Comparison of ENCODE assay signal across 29 mouse cellular contexts in genomic region chr10:43928596-43928995, GRCm38 (mm10). TPM values are rescaled to one million over a fixed set of nuclear protein-coding genes. Genes with fewer than 3 reads are reported as not detected.
A peak's percentile ranks its signal among the peaks of the same experiment; 100 is the strongest.
DNase-seq lines count a peak whose midpoint lies in the region; ATAC-seq lines count a peak whose summit lies in the region.
"Had no signal": no experiment of that assay in that cellular context is flagged by ENCODE, and none has a peak within 500 bp of the region (broad histone marks: within the 10 kb centered on the region; RNA-seq: fewer than 3 reads in every experiment).

No protein-coding gene starts in this region.

- peak; percentile 36 for DNase-seq in kidney, adult 9 months
- DNase-seq in kidney, postnatal 14 days, result no peak
- DNase-seq in brain, adult 2 months (ENCODE audit: low read depth, low spot score), result peak; percentile 43
- peak; percentile 7 for DNase-seq in cerebellum, adult 8-10 months
- no peak for DNase-seq in left cerebral cortex, postnatal 14 days (ENCODE audit: low spot score in 2 of 2)
- DNase-seq in lung, postnatal 25 days (ENCODE audit: low spot score), result no peak
- DNase-seq: adrenal gland, adult 2 months; adrenal gland, postnatal 36 days; gastrocnemius, postnatal 25 days; heart, adult 11 months; kidney, adult 18-20 months; kidney, postnatal 10 days; layer of hippocampus, adult 9-11 months; liver, postnatal 0 days; right cerebral cortex, postnatal 4 days; thymus, adult 2 months; thymus, postnatal 36 days had no signal

- H3K27me3 ChIP-seq in neural tube, embryonic 15.5 days (replicated peaks), result no peaks in the 10 kb centered on the region
- H3K27me3 ChIP-seq: embryonic facial prominence, embryonic 12.5 days; heart, embryonic 15.5 days; limb, embryonic 12.5 days had no signal

- H3K9ac ChIP-seq in neural tube, embryonic 15.5 days (replicated peaks), result no peak overlapping the region
- H3K9ac ChIP-seq: embryonic facial prominence, embryonic 12.5 days; heart, embryonic 15.5 days; limb, embryonic 12.5 days; liver, postnatal 0 days had no signal

- WGBS in neural tube, embryonic 15.5 days, result 66% methylated on average over 5 of the region's 5 CpGs

- no peaks in the 10 kb centered on the region for H3K9me3 ChIP-seq in neural tube, embryonic 15.5 days (replicated peaks)
- H3K9me3 ChIP-seq: embryonic facial prominence, embryonic 12.5 days; heart, embryonic 10.5 days; heart, embryonic 15.5 days; limb, embryonic 12.5 days had no signal

- intact Hi-C loops in left cerebral cortex, postnatal 14 days (cut with DNase I), result no loop called here

- peaks cover 16% of the 10 kb centered on the region; the same call in 1 of the 2 replicates for H3K36me3 ChIP-seq in neural tube, embryonic 15.5 days
- H3K36me3 ChIP-seq: embryonic facial prominence, embryonic 12.5 days had no signal

- no peak overlapping the region for H3K27ac ChIP-seq in neural tube, embryonic 15.5 days (replicated peaks)
- H3K27ac ChIP-seq: embryonic facial prominence, embryonic 12.5 days; heart, embryonic 10.5 days; heart, embryonic 15.5 days; limb, embryonic 12.5 days had no signal

- no peak overlapping the region for H3K4me2 ChIP-seq in neural tube, embryonic 15.5 days
- H3K4me2 ChIP-seq: embryonic facial prominence, embryonic 12.5 days; heart, embryonic 15.5 days; limb, embryonic 12.5 days; liver, embryonic 11.5 days; midbrain, embryonic 11.5 days had no signal

- no peaks in the 10 kb centered on the region for H3K4me1 ChIP-seq in neural tube, embryonic 15.5 days
- H3K4me1 ChIP-seq: embryonic facial prominence, embryonic 12.5 days; heart, embryonic 15.5 days; limb, embryonic 12.5 days had no signal

- H3K4me3 ChIP-seq in neural tube, embryonic 15.5 days (replicated peaks), result no peak overlapping the region
- H3K4me3 ChIP-seq: embryonic facial prominence, embryonic 12.5 days; heart, embryonic 10.5 days; heart, embryonic 15.5 days; limb, embryonic 12.5 days had no signal

- ATAC-seq in neural tube, embryonic 15.5 days (ENCODE audit: low FRiP score), result no peak
- ATAC-seq: CD4-positive, CD25-positive, alpha-beta regulatory T cell, adult 4 months; forebrain, embryonic 14.5 days; hindbrain, embryonic 16.5 days; liver, postnatal 0 days; lung, postnatal 0 days; midbrain, embryonic 16.5 days had no signal

RNA-seq across cellular contexts. Expression of gene Rtn4ip1, which starts 27.0 kb away (rescaled TPM):
- total RNA-seq in left cerebral cortex, postnatal 14 days (2021), result 10 to 100 TPM; 13.4 to 15.5 TPM
- polyA plus RNA-seq in neural tube, embryonic 15.5 days (2015; fragmentation: Nextera tagmentation; extraction: Ambion mirVana), result 14.4 and 16.4 TPM in 2 replicates

RNA-seq across cellular contexts. Expression of gene Qrsl1, which starts 27.1 kb away (rescaled TPM):
- total RNA-seq in left cerebral cortex, postnatal 14 days (2021), result 10 to 100 TPM; 14.7 to 14.9 TPM
- polyA plus RNA-seq in neural tube, embryonic 15.5 days (2015; fragmentation: Nextera tagmentation; extraction: Ambion mirVana), result 22.2 and 23.6 TPM in 2 replicates

Comparison
In these comparisons a context has a peak if more than half of its experiments do, and no peak if none do; other contexts are left out.
1. DNase-seq: peak in kidney, adult 9 months (single experiment), brain, adult 2 months (single experiment) and cerebellum, adult 8-10 months (single experiment); none in kidney, postnatal 14 days (single experiment), left cerebral cortex, postnatal 14 days (0 of 2) and lung, postnatal 25 days (single experiment).